Mouse (Mus musculus): ENCODE measurements at regions not wholly inside any gene's neighbourhood (a gene's known extent, or its start where the extent isn't known, plus 50 kb on each side); places are given as distances from the start of the nearest gene placed in this dataset.

DNA sequence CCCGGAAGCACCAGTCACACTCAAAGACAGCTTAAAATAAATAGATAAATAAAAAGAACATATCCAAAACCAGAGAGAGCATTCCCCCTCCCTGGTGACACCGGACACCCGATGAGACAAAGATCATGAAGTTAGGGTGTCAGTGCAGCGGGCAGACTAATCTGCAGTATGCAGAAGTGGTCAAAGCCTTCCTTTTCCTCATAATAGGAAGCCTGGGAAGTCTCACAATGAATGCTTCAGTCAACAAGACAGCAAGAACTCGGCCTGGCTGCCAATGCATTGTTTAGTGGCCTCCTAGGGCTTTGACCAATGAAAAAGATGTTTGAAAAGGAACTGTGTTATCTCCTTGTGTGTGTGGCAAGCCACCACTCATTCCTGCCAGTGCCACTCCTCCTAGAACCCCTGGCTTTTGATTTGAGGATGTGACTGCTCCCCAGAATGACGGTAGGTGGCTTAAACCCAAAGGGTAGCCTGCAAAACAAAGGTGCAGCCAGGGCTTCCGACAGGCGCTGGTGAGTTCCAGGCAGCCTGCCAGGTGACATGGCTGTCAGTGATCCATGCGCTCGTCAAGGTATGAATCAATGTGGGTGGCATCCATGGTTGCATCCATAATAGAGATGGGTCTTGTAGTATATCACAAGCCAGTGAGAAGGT lies 58.1 kb upstream of the Cadm1 start:
- no peaks in the 10 kb centered on the region for H3K36me3 ChIP-seq (ENCODE audit: control insufficient read depth, insufficient read depth, low read length)
- H3K4me3 ChIP-seq (ENCODE audit: low read depth, low read length) = no peak overlapping the region
- no peaks in the 10 kb centered on the region for H3K9me3 ChIP-seq (ENCODE audit: control insufficient read depth, low read length)
- no peak for DNase-seq (ENCODE audit: low spot score)
- H3K27me3 ChIP-seq (replicated peaks; ENCODE audit: control insufficient read depth, insufficient read depth, low read length) = no peaks in the 10 kb centered on the region
- H3K27ac ChIP-seq (replicated peaks; ENCODE audit: low read depth, low read length) = no peak overlapping the region
- H3K4me1 ChIP-seq (ENCODE audit: control insufficient read depth, insufficient read depth, low read length) = no peaks in the 10 kb centered on the region
- 52% methylated on average over 10 of the region's 10 CpGs for WGBS
- no peak overlapping the region for H3K4me2 ChIP-seq (ENCODE audit: low read depth, low read length)
- ATAC-seq (ENCODE audit: low read depth) = no peak
- H3K9ac ChIP-seq (ENCODE audit: low read depth, low read length) = no peak overlapping the region

- Histone ChIP-seq H3K27me3 (replicated peaks; ENCODE audit: control insufficient read depth, insufficient read depth, low read length) (no peaks in the 10 kb centered on the region), H3K36me3 (ENCODE audit: control insufficient read depth, insufficient read depth, low read length) (no peaks in the 10 kb centered on the region), H3K9ac (ENCODE audit: low read depth, low read length) (no peak overlapping the region), H3K4me1 (ENCODE audit: control insufficient read depth, insufficient read depth, low read length) (no peaks in the 10 kb centered on the region), H3K4me2 (ENCODE audit: low read depth, low read length) (no peak overlapping the region), H3K4me3 (ENCODE audit: low read depth, low read length) (no peak overlapping the region), H3K9me3 (ENCODE audit: control insufficient read depth, low read length) (no peaks in the 10 kb centered on the region), H3K27ac (replicated peaks; ENCODE audit: low read depth, low read length) (no peak overlapping the region)
- DNase-seq (ENCODE audit: low spot score) (no peak), ATAC-seq (ENCODE audit: low read depth) (no peak)
- 86% methylated on average over 5 of the region's 5 CpGs for WGBS
Measured at GRCm38 (mm10) chr9:47473776-47474365, 56.1 kb upstream of the Cadm1 start.

GRCm38 (mm10) chr9:47474776-47475175 lies 55.2 kb upstream of the Cadm1 start:
- no peak overlapping the region for H3K4me2 ChIP-seq (ENCODE audit: low read depth, low read length)
- no peak overlapping the region for H3K27ac ChIP-seq (replicated peaks; ENCODE audit: low read depth, low read length)
- no peaks in the 10 kb centered on the region for H3K27me3 ChIP-seq (replicated peaks; ENCODE audit: control insufficient read depth, insufficient read depth, low read length)
- H3K36me3 ChIP-seq (ENCODE audit: control insufficient read depth, insufficient read depth, low read length) = no peaks in the 10 kb centered on the region
- no peak overlapping the region for H3K9ac ChIP-seq (ENCODE audit: low read depth, low read length)
- no peak overlapping the region for H3K4me3 ChIP-seq (ENCODE audit: low read depth, low read length)
- H3K9me3 ChIP-seq (ENCODE audit: control insufficient read depth, low read length) = no peaks in the 10 kb centered on the region
- no peaks in the 10 kb centered on the region for H3K4me1 ChIP-seq (ENCODE audit: control insufficient read depth, insufficient read depth, low read length)
- no peak for ATAC-seq (ENCODE audit: low read depth)
- 44% methylated on average over 5 of the region's 5 CpGs for WGBS
- DNase-seq (ENCODE audit: low spot score) = no peak

GRCm38 (mm10) chr9:47477889-47478288 lies 52.1 kb upstream of the Cadm1 start:
- H3K4me1 ChIP-seq (ENCODE audit: control insufficient read depth, insufficient read depth, low read length) = no peaks in the 10 kb centered on the region
- no peaks in the 10 kb centered on the region for H3K27me3 ChIP-seq (replicated peaks; ENCODE audit: control insufficient read depth, insufficient read depth, low read length)
- ATAC-seq (ENCODE audit: low read depth) (no peak), DNase-seq (ENCODE audit: low spot score) (no peak)
- no peaks in the 10 kb centered on the region for H3K9me3 ChIP-seq (ENCODE audit: control insufficient read depth, low read length)
- no peak overlapping the region for H3K4me2 ChIP-seq (ENCODE audit: low read depth, low read length)
- WGBS = 96% methylated on average over 2 of the region's 2 CpGs
- H3K36me3 ChIP-seq (ENCODE audit: control insufficient read depth, insufficient read depth, low read length) = no peaks in the 10 kb centered on the region
- no peak overlapping the region for H3K9ac ChIP-seq (ENCODE audit: low read depth, low read length)
- H3K4me3 ChIP-seq (ENCODE audit: low read depth, low read length) = no peak overlapping the region
- H3K27ac ChIP-seq (replicated peaks; ENCODE audit: low read depth, low read length) = no peak overlapping the region

All from embryonic facial prominence, embryonic 14.5 days (tissue).